Mouse (Mus musculus): Measurements from ENCODE around the gene Nrg4. TPM values are rescaled to one million over a fixed set of nuclear protein-coding genes. Genes with fewer than 3 reads are reported as not detected.

The Nrg4 gene
- total RNA-seq (2021) = under 1 TPM; 0.37 to 0.46 TPM

DNA sequence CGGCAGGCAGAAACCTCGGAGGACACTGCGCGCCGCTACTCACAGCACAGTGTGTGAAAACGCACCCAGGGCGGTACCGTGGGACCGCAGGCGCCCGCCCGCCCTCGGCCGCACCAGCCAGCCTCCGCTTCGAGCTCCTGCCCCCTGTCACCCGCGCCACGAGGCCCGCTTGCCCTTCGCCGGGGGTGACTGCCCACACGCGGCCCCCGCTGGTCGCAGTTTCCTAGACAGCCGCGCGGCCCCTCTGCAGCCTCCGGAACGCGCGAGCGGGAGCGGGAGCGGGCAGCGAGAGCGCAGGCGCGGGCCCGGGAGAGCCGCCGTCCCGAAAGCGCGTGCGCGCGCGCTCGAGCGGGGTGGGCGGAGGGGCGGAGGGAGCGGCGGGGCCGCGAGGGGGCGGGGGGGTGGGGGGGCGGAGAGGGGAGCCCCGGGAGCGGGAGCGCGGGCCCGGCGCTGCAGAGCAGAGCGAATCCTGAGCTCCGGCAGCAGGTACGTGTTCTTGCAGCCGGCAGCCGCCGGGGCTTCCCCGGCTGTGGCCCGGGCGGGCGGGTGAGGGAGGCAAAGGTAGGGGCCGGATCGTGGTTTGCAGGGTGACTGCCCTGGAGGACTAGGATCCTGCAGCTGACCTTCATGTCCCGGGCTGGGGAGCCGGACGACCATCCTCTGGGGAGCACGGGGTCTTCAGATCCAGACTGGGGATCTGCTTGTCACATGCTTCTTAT, at the start of gene Nrg4, which contains the start of gene Tmem266:
Gene Nrg4 (minus strand): TSS at position 330 of the 719 bp plus-strand sequence.
Gene Tmem266 (plus strand): TSS at position 399 of the 719 bp plus-strand sequence.
- intact Hi-C loops (cut with DNase I) = loop anchor here (10.0 kb wide), 1 partner anchor 208 kb away; the partner anchor contains the start of gene Isl2
- peak; percentile 76 to 84 for DNase-seq (ENCODE audit: low spot score in 2 of 2)

DNA sequence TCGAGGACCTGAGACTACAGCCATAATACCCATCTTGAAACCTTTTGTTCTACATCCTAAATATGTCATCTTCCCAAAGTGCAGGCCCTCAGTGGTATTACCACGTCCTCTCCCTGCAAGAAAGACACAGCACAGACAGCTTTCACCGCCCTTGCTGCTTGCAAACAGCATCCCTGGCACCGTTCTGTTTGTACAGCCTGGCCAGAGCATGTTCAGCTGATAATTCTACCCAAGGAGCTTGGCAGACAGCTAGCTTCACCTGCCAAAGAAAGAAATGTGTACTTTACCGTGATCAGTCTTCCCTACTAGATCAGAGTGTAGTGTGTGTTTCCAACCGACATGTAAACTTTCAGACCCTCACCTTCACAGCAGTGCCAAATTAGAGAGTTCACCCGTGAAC, 45.3 kb upstream of the Nrg4 start:
- no peak for DNase-seq (ENCODE audit: low spot score in 2 of 2)
- intact Hi-C loops (cut with DNase I) = no loop called here

- intact Hi-C loops (cut with DNase I) = no loop called here
- DNase-seq (ENCODE audit: low spot score in 2 of 2) = no peak
These were observed 41.4 kb upstream of the Nrg4 start for GRCm38 (mm10) chr9:55368011-55368410.

- DNase-seq (ENCODE audit: low spot score in 2 of 2) = no peak
- intact Hi-C loops (cut with DNase I) = no loop called here
These were observed 37.1 kb upstream of the Nrg4 start for GRCm38 (mm10) chr9:55363707-55364106.

GRCm38 (mm10) chr9:55361969-55362368, 35.3 kb upstream of the Nrg4 start:
- DNase-seq (ENCODE audit: low spot score in 2 of 2) = no peak
- intact Hi-C loops (cut with DNase I) = no loop called here

- no peak for DNase-seq (ENCODE audit: low spot score in 2 of 2)
- intact Hi-C loops (cut with DNase I) = no loop called here
These were observed 34.2 kb upstream of the Nrg4 start for GRCm38 (mm10) chr9:55360861-55361260.

GRCm38 (mm10) chr9:55360372-55360771, 33.7 kb upstream of the Nrg4 start:
- intact Hi-C loops (cut with DNase I) = no loop called here
- no peak for DNase-seq (ENCODE audit: low spot score in 2 of 2)

DNA sequence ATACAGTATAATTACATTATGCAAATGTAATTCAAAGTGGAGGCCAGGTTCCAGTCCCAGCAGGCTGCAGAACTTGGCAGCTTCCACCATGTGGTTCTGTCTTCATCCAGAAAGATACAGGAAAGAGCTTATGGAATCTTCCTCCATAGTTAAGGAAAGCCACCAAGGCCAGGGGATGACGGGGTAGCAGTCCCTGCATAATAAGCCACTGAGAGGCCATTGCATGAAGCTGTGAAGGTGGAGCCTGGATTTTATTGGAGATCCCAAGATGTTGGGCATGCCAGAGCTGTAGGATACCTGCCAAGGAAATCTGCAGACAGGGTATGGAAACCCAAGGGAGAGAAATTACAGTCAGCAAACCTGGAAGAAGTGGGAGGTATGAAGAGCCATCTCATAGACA, 30.5 kb upstream of the Nrg4 start:
- DNase-seq (ENCODE audit: low spot score in 2 of 2) = peak in 1 of 2 experiments; percentile 56
- intact Hi-C loops (cut with DNase I) = no loop called here

DNA sequence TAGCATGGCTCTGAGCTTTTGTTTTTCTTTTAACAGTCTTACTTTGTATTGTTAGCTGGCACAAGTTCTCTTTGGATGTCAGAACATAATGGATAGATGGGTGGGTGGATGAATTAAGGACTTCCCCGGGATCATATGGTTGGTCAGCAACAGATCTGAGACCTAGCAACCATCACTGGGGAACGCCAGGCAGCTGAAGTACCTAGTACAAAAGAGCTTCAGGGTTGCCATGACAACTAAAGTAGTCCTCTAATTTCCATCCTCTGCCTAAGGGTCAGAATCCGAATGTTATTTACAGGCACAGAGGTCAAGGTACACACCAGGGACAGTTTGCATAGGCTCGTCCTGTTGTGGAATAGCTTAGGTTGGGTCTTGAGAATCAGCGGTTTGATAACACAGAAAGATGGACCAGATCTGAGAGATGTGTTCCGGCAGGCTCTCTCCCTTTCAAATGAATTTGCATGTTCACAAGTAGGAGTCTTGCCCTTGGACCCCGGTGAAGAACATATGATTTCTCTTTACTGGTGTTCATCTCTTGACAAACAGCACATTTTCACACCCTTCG, 28.7 kb upstream of the Nrg4 start:
- DNase-seq (ENCODE audit: low spot score in 2 of 2) = no peak
- intact Hi-C loops (cut with DNase I) = no loop called here

GRCm38 (mm10) chr9:55354686-55355085, 28.0 kb upstream of the Nrg4 start:
- DNase-seq (ENCODE audit: low spot score in 2 of 2) = no peak
- intact Hi-C loops (cut with DNase I) = no loop called here

- DNase-seq (ENCODE audit: low spot score in 2 of 2) = peak in 1 of 2 experiments; percentile 69
- intact Hi-C loops (cut with DNase I) = no loop called here
These were observed 22.0 kb upstream of the Nrg4 start for GRCm38 (mm10) chr9:55348664-55349063.

GRCm38 (mm10) chr9:55345332-55345731, 18.7 kb upstream of the Nrg4 start:
- intact Hi-C loops (cut with DNase I) = no loop called here
- DNase-seq (ENCODE audit: low spot score in 2 of 2) = no peak

GRCm38 (mm10) chr9:55344165-55344564, 17.5 kb upstream of the Nrg4 start:
- intact Hi-C loops (cut with DNase I) = no loop called here
- DNase-seq (ENCODE audit: low spot score in 2 of 2) = no peak

- peak in 1 of 2 experiments; percentile 46 for DNase-seq (ENCODE audit: low spot score in 2 of 2)
- intact Hi-C loops (cut with DNase I) = no loop called here
These were observed 6.3 kb upstream of the Nrg4 start for GRCm38 (mm10) chr9:55332949-55333348.

- DNase-seq (ENCODE audit: low spot score in 2 of 2) = no peak
- intact Hi-C loops (cut with DNase I) = no loop called here
These were observed 5.8 kb upstream of the Nrg4 start for GRCm38 (mm10) chr9:55332476-55332875.

DNA sequence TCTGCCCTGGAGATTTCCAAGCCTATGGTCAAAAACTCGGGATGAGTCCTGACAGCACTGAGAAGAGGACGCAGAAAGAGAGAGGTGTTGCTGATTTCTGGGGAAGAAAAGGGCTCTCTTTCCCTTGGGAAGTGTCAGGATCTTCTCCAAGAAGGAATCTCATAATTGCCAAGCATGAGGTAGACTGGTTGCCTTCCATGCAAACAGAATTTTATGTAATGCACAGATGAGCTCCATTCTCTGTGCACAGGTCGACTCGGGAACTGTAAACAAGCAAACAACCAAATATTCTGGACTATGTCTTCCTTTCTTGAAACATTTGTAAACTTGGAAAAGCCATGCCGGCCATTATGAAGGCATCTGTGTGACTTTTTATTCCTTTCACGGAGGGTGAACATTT, 2.8 kb upstream of the Nrg4 start:
- no peak for DNase-seq (ENCODE audit: low spot score in 2 of 2)
- intact Hi-C loops (cut with DNase I) = loop anchor here (10.0 kb wide), 1 partner anchor 205 kb away; the partner anchor contains the start of gene Isl2

GRCm38 (mm10) chr9:55328151-55328918, 1.7 kb upstream of the Nrg4 start:
- intact Hi-C loops (cut with DNase I) = loop anchor here (10.0 kb wide), 1 partner anchor 206 kb away; the partner anchor contains the start of gene Isl2
- DNase-seq (ENCODE audit: low spot score in 2 of 2) = no peak

DNA sequence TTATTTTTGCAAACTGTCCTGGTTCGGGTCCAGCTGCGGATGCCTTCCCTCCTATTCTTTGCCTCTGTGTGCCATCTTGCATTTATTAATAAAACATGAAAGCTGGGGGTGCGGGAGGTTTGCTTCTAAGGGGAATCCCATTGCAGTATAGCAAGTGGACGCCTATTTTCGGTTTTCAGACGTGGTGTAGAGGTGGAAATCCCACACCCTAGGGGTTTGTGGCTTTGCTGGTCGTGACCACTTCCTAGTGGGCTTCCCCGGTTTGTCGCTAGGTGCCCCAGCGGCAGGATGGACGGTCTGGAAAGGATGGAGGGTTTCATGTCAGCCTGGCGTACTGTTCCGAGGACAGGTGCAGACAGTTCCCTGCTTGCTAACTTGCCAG, 581 bp upstream of the Nrg4 start:
- intact Hi-C loops (cut with DNase I) = loop anchor here (10.0 kb wide), 1 partner anchor 208 kb away; the partner anchor contains the start of gene Isl2
- peak in 1 of 2 experiments; percentile 30 for DNase-seq (ENCODE audit: low spot score in 2 of 2)

DNA sequence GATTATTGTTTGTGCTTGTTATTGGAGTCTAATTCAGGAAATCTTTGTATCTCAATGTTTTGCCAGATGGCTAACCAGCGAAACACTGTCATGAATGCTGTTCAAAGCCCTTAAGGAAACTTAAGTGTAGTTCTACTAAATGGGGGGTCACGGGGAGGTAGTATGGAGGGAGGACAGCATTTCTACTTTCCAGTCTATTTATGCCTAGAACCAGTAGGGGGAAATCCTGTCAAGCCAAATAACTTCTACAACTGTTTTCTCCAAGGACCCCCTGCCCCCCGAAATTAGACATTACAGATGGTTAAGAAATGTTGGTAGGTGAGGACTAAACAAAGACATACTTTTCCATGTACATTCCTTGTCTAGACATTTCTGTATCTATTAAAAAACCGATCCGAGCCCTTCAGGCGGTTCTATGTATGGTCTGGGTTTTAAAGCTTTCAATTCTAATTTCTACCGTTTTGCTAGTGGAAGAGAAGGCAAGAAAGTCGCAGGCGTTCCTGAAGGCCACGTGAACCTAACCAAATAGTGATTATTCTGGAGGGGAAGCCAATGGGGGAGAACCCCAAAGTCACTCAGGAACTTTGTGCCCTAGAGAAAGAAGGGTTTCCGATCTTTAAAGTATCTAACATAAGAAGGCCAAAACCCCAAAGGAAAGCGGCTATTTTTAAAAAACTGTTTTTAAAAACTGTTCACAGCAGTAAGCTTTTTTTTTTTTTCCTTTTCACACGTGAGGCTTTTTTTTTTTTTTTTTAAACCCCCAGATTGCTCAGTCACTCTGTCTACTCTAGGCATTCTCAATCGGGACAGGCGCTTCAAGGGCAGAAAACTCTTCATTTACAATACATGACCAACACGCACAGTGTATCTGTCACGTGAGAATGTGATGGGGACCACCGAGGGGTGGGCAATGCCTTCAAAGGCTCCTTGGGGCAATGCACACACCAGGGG, 805 bp downstream of the Nrg4 start:
- DNase-seq (ENCODE audit: low spot score in 2 of 2) = no peak
- intact Hi-C loops (cut with DNase I) = loop anchor here (2.0 to 10.0 kb wide), 2 partner anchors 67 to 209 kb away; partner anchors contain the start of gene Isl2
